Mouse (Mus musculus) cerebellum, adult 11 months (tissue): ENCODE results near the gene Pan2.
A peak's percentile ranks its signal among the peaks of the same experiment; 100 is the strongest.
"Not testable (repeated sequence)": the region's sequence is repeated elsewhere in the genome, so short reads cannot be mapped to it uniquely, and the experiment has no call there.

ENCODE experiments used
- DNase-seq: peaks from one replicate; pipeline ENCODE4 v3.0.0; 2022

The Pan2 gene

DNA sequence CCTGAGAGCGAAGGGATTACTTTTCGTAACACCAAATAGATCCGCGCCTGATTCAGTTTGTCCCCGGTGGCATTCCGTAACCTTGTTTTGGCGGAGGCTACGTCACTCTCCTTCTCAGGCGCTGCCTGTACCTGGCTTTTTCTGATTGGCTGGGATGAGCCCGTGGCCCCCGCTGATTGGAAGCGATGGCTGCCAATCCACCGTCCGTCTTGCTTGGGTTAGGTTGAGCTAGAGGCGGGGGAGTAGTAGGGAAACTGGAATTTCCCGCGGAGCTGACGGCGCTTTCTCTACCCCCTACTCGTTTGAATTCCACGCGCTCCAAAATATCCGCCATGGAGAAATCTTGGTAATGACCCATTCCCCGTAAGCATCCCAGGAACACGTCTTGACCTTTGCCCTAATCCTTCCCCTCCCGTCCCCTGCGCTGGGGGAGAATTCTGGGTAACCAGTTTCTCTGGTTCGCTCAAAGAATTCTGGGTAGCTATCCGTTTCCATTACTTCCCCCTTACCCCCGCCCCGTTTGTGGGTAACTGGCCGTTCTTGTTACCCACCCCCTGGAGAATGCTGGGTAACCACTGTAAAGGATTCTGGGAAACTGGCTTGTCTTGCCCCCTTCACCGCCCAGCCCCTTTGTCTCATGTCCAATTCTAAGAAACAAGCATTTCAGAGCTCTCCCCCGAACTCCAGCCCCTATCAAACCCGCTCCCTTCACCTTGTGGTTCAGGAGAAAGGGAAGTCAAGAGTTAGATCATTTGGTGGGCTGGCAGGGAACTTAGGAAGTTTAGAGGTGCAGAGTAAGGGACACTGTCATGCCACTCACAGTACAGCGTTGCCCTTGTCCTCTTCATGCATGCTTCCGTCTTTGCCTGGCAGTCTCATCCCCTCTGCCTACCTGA is at the start of gene Pan2:
TSS of gene Pan2 (plus strand) at position 210 of the 896 bp plus-strand sequence.
- DNase-seq: peak; percentile 100

DNA sequence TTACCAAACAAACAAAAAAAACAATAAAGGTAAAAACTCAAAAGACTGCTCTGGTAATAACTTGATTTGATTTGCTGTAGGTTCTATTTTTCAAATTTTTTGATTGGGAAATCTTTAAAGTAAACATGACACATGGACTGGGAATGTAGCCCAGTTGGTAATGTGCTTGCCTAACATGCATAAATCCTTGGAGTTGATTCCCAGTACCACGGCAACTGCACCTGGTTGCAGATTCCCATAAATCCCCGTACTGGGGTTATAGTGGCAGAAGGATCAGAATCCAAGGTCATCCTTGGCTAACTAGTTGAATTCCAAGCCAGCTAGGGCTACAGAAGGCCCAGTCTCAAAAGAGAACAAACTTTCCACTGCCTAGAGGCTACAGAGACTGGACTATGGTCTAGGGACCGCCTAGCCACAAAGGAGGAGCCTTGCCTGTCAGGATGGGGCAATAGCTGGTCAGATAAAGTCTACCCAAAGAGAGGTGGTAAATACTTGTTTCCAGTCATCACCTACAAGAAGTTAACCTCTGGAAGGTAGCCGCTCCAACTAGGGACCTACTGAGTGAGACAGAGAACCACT is 49.4 kb upstream of the Pan2 start, which contains the start of gene Apon:
TSS of gene Apon (plus strand) at position 420 of the 579 bp plus-strand sequence.
- no peak for DNase-seq

DNA sequence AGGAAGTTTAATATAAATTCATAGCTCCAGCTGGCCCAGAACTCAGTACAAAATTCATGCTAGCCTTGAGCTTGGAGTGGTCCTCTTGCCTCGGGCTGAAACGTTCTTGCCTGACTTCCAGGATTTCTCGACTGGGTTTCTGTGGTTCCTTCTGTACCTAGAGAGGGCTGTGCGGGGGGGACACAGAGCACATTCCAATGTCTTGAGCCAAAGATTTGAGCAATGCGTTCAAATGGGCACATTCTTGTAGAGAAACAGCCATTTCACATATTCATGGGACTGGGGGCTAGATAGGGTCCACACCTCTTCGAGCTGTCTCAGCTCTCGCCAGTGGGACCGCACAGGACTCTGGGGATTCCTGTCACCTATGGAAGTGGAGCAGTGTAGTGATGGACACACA is 47.2 kb upstream of the Pan2 start:
- no peak for DNase-seq

DNA sequence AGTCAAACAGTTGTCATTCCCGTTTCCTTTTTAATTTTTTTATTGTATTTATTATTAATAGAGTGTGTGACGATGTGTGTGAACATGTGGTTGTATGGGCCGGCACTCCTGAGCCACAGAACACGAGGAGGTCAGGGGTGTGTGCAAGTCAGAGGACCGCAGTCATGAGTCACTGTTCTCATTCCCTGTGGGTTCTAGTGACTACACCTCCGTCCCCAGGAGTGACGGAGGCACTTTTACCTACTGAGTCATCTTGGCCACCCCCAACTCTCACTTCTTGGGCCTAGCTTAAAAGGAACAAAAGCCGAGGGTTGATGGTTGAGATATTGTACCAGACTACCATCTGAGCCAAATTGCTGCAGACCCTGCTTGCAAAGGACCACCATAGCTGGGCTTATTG is 46.8 kb upstream of the Pan2 start:
- no peak for DNase-seq

DNA sequence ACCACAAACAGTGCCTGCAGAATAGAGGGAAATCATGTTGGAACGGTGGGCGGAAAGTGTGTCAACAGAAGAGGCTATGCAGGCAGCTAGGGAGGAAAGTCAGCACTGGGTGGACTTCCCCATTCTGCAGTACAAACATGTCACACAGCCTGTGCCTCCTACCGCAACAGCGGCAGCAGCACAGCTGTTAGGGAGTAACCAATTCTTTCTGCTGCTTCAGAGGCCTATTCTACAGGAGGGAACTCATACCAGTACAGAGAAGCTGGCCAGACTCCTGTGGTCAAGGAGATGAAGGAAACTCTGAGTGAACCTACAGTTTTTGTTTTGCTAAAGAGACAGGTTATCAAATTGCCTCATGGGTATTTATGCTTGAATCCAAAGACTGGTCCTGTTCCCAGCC is 44.2 kb upstream of the Pan2 start:
- DNase-seq: no peak

DNA sequence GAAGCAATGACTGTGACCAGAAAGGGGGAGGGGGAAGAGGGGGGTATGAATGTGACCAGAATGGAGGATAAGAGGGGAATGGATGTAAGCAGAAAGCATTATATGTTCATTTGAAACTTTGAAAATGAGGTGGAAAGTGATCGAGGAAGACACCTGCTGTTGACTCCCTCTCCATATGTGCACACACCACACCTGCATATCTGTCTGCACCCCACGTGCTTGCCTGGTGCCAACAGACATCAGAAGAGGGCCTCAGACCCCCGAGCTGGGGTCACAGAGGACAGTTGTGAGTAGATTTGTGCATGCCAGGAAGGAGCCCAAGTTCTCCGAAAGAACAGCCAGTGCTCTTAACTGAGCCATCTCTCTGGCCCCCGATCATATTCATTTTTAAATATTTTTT is 43.2 kb upstream of the Pan2 start:
- no peak for DNase-seq

DNA sequence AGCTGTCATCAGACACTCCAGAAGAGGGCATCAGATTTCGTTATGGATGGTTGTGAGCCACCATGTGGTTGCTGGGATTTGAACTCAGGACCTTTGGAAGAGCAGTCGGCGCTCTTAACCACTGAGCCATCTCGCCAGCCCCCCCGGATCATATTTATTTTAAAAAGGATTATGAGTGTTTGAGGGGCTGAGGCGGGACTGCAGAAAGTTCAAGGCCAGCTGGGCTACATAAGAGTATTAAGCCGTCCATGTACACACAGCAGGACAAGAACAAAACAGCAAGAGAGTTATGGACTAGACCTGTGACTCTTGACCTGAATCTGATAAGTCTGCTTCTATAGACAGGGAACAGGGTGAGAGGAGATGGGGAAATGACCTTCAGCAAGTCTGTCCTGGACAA is 42.8 kb upstream of the Pan2 start:
- DNase-seq: not testable (repeated sequence)

DNA sequence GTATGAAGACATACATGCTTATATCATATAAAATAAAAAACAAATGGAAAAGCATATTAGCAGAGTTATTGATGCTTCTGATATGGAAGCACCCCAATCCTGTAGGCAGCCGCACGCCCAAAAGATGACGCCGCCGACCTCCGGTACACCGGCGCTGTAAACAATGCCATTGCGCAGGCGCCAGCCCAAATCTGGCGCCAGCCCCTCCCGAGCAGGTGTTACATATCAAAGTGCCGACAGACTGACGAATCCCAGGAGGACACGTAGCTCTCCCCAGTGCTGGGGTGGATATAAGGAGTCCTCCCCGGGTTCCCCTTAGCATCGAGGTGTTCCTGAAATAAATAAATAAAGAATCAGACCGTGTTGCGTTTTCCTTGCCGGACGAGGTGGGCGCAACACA is 40.8 kb upstream of the Pan2 start:
- DNase-seq: no peak

DNA sequence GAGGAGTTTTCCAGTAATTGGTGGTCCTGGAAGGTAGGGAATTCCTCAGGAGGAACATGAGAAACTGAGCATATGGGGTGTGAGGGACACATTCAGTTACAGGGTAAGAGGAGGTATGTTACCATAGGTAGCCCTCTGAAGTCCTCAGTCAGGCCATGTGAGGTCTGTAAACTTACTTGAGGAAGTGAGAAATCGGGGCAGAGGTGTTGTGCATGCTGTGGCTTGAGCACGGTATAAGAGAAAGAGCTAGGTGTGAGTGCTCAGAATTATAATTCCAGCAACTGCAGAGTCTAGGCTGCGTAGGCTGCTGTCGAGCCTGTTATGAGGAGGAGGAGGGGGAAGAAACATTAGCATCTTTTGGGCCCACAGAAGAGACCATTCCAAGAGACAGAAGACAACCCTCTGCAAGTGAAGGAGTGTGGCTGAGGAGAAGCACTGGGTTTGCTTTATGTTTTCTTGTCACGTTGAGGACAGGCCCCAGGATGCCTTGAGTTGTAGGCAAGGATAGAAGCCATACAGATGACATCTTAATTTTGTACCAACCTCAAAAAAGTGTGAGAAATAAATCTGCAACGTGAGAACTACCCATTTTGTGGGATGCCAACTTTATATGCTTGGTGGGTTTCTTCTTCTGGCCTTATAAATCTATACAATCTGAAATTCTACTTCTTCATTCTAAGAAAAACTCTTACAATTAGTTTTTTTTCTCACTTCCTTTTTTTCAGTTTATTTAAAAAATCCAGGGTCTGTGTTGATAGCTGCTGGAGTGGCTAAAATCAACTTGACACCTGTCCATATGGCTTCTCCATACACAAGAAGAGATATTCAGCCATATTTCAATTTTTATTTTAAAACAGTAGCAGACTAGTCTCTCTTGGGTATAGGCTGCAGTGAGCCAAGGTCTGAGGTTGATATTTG is 39.5 kb upstream of the Pan2 start:
- DNase-seq: no peak

DNA sequence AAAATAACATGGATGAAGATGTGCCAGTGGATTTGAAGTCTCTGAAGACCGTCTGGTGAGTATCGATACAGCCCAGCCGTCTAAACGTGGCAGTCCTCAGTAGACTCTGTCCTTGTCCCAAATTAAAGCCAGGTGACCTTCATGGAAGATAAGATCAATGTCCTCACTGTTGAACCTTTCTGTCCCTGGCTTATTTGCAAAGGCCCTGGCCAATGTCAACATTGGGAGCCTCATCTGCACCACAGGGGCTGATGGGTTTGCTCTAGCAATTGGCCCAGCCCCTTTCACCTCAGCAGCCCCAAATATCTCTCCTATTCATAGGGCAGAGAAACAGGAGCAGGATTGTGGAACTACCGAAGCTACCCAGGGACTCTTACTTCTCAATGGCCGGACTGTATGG is 34.8 kb upstream of the Pan2 start, which contains the start of gene Apof:
TSS of gene Apof (plus strand) at position 301 of the 400 bp plus-strand sequence.
- DNase-seq: no peak

DNA sequence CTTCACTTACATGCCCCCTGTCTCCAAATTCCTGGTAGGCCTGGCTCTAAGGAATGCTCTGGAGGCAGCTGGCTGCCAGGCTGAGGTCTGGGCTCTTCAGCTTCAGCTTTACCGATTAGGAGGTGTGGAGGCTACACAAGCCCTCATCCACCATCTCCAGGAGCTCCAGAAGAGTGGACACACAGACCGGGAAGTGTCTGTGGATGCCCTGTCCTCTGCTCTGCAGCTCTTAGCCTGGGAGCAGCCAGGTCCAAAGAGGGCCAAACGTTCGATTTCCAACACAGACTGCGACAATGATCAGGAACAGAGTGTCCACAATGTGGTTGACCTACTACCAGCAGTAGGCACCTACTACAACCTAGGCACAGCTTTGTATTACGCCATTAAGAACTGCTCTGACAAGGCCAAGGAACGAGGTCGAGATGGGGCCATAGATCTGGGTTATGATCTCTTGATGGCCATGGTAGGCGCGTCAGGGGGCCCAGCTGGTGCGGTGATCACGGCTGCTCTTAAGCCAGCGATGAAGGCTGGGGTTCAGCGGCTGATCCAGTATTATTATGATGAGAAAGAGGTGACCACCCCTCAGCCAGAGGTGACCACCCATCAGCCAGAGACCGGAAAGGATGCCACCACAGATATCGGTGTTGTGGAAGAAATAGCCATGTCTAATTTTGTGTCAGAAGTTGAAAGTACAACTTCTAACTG is 33.8 kb upstream of the Pan2 start:
- DNase-seq: no peak

DNA sequence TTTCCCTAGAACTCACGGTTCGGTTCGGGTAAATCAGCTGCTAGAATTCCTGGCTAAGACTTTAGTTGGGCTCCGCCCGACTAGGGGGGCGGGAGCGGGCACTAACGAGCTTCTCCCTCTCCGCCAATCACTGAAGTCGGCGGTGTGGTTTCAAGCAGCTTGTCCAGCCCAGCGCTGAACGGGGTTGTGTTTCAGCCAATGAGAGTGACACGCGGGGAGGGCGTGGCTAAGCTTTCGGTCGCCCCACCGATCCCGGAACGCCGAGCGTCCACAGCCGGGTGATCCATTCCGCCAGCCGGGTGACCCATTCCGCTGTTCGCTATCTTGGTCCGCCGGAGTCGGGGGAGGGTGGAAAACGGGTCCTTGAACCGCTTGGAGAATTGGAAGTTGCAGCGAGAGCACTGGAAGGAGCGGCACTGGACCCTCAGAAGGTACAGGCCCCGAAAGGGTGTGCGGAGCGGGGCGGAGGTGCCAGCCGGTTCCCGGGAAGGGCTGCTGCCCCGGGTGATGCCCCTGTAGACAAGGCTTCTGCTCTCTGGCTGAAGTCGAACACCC is 32.8 kb upstream of the Pan2 start, which contains the start of gene Stat2:
TSS of gene Stat2 (plus strand) at position 273 of the 555 bp plus-strand sequence.
- peak; percentile 96 for DNase-seq

DNA sequence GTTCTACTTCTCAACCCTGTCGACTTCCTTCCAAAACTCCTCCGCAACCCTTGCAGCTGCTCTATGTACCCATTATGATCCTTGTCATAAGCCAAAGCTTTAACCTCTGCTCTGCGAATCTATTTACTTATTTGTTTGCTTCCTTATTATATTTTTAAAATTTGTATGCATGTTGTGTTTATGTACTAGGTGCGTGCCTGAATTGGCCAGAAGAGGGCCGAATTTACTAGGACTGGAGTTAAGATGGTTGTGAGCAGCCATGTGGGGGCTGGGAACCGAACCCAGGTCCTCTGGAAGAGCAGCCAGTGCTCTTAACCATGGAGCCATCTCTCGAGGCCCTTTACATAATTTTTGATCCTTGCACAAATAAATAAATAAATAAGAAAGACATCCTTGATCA is 32.3 kb upstream of the Pan2 start:
- DNase-seq: no peak

DNA sequence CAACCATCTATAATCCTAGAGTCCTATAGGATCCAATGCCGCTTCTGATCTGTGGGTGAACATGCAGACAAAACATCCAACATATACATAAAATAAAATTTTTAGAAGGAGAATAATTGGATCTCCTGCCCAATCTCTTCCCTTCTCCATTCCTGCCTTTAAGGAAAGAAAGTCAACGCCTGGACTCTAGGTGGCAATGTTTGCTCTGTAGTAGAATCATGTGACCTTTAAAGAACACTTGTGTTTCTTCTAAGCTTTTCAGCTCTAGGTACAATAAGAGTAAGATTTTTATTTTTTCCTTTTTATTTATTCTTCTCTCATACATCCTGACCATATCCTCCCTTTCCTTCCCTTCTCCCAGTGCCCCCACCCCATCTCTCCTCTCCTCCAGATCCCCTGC is 31.3 kb upstream of the Pan2 start:
- DNase-seq: no peak

DNA sequence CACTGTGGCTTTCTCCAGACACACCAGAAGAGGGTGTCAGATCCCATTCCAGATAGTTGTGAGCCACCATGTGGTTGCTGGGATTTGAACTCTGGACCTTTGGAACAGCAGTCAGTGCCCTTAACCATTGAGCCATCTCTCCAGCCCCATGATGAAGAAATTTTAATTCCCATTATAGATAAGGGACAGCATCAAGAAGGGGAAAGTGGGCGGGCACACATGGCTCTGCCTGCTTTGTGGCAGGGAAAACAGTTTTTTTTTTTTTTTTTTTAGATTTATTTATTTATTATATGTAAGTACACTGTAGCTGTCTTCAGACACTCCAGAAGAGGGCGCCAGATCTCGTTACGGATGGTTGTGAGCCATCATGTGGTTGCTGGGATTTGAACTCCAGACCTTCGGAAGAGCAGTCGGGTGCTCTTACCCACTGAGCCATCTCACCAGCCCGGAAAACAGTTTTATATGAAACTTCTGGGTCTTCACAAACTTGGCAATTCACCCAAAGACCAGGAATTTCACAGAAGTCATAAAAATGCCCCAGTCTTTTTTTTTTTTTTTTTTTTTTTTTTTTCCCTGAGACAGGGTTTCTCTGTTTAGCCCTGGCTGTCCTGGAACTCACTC is 30.2 kb upstream of the Pan2 start:
- DNase-seq: not testable (repeated sequence)

DNA sequence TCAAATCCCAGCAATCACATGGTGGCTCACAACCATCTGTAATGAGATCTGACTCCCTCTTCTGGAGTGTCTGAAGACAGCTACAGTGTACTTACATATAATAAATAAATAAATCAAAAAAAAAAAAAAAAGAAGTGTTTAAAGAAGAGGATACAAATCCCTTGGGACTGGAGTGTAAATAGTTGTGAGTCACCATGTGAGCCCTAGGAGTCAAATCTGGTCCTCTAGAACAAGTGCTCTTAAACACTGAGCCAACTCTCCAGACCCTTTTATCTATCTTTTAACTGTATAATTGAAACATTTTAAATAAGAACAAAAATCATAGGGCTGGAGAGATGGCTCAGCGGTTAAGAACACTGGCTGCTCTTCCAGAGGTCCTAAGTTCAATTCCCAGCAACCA is 27.8 kb upstream of the Pan2 start:
- not testable (repeated sequence) for DNase-seq

DNA sequence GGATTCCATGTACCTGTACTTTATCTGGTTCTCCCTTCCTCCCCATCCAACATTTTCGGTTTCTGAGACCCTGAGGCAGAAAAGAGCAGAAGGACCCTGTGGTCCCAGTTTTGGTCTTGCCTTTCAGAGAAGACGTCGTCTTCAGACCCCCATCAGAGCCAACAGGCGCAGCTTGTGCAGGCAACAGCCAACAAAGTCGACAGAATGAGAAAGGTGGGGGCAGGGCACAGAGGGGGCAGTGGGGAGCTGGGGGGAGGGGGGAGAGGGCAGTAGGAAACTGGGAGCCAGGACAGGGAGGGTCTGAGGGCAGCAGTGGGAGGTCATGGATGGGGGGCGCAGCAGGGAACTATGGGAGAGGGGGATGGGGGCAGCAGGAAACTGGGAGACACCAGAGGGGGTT is 25.0 kb upstream of the Pan2 start:
- no peak for DNase-seq

DNA sequence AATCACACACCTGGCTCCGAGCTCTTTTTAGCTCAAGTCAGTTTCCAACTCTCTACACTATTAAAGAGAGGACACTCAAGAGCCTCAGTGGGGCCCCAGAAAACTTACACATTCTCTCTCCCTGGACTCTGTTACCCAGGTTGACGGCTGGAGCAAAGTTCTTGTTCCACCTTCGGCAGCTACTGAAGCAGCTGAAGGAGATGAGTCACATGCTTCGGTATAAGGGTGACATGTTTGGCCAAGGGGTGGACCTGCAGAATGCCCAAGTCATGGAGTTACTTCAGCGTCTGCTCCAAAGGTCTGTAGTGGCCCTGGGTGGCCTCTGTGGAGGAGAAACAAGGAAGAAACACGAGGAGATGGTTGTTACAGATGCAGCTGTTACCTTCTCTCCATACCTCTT is 22.2 kb upstream of the Pan2 start:
- no peak for DNase-seq

DNA sequence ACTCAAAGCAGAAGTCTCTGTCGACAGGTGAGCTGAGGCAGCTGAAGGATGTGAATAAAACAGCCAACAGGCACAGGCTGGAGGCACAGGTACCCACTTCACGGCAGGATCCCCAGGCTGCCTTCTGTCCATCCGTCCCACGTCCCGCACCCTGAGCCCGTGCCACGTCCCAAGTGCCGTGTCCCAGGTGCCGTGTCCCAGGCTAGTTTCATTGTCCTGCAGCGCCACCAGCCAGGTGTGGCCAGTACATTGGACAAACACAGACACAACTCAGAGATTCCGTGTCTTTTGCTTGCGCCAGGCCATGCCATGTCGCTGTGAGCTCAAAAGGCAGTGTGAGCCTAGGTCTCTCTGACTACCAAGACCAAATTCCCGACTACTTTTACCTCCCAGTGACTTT is 21.5 kb upstream of the Pan2 start:
- no peak for DNase-seq

DNA sequence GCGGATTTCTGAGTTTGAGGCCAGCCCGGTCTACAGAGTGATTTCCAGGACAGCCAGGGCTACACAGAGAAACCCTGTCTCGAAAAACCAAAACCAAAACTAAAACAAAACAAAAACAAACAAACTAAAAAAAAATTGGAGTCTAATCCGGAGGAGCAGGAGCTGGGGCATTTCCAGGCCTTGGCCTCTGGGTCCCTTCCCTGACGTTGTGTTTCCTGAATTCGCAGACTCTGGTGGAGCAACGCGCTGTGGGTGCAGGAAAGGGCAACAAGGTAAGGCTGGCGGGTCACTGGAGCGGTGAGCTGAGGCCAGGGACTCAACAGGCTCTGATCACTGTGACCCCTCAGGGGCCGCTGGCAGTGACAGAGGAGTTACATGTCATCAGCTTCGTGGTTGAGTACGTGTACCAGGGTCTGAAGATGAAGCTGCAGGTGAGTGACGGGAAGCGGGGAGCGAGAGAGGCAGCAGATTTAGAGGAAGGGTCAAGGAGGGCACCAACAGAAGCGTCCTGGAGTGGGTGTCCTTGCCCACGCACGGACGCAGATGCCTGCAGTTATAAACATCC is 20.2 kb upstream of the Pan2 start:
- no peak for DNase-seq
